Mouse (Mus musculus): ENCODE results near the gene Tmem270.

Gene Tmem270

GRCm38 (mm10) chr5:134876801-134877200 lies 29.7 kb downstream of the Tmem270 start:
- DNase-seq = no peak

GRCm38 (mm10) chr5:134875245-134875644 lies 31.3 kb downstream of the Tmem270 start:
- DNase-seq = no peak

- DNase-seq = peak; percentile 6
Measured at GRCm38 (mm10) chr5:134873956-134874879, 32.3 kb downstream of the Tmem270 start.

- DNase-seq = no peak
Measured at GRCm38 (mm10) chr5:134873034-134873433, 33.5 kb downstream of the Tmem270 start.

DNA sequence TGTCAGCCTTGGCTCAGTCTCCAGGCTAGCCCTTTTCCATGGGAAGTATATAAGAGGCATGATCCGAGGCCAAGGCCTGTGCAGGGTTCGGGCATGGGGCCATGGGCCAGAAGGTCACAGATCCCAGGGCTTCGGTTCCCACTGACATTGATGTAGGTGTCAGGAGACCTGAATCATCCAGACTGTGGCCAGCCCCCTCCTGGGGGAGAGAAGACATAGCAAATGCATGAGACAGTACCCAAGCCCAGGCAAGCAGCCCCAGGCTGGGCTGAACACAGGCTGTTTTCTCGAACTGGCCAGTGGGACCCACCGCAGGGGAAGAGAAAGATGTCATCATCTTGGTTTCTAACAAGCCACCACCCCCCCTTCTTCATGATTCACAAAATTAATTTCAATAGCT lies 33.9 kb downstream of the Tmem270 start:
- no peak for DNase-seq

- DNase-seq = no peak
Measured at GRCm38 (mm10) chr5:134868506-134868905, 38.0 kb downstream of the Tmem270 start.

- DNase-seq = no peak
Measured at GRCm38 (mm10) chr5:134867320-134868144, 39.0 kb downstream of the Tmem270 start.

GRCm38 (mm10) chr5:134865158-134865557 lies 41.4 kb downstream of the Tmem270 start:
- DNase-seq = peak; percentile 11

GRCm38 (mm10) chr5:134861902-134862497 lies 44.5 kb downstream of the Tmem270 start:
- DNase-seq = no peak

- DNase-seq = no peak
Measured at GRCm38 (mm10) chr5:134859193-134859592, 47.3 kb downstream of the Tmem270 start.

- no peak for DNase-seq
Measured at GRCm38 (mm10) chr5:134858378-134858777, 48.2 kb downstream of the Tmem270 start.

DNA sequence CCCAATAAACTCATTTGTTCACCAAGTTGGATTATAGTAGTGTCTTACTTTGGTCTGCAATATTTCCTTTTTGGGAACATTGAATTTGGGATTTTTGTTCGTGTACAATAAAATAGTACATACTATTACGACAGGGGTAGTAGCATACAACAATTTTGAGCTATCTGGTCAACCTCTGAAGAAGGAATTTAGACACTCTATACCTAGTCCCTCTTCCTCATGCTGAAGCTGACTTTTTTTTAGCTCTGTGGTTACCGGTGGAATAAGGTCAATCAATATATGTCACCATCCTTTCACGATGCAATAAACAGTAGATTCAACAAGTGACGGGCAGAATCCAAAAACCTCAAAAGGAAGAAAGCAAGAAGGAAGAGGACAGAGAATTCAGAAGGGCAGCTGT lies 53.7 kb downstream of the Tmem270 start:
- DNase-seq = no peak

Data from cerebellum, adult 8-10 months (tissue).